Mouse (Mus musculus) ES-E14 (cell line): ENCODE data around the gene Ntrk2. TPM values are rescaled to one million over a fixed set of nuclear protein-coding genes. Genes with fewer than 3 reads are reported as not detected.
"Not testable (repeated sequence)": the region's sequence is repeated elsewhere in the genome, so short reads cannot be mapped to it uniquely, and the experiment has no call there.

Experiments
- DNase-seq: peaks from one replicate; pipeline ENCODE4 v3.0.0-alpha.2; 2013; ENCODE audit warnings: low read depth, low spot score
- H3K27ac ChIP-seq: 2 replicates; pipeline ENCODE4 v1.5.1; 2012; ENCODE audit warnings: low read depth, mild to moderate bottlenecking, low read length, moderate library complexity, mixed read lengths; ENCODE audit not compliant: poor library complexity, insufficient read depth, severe bottlenecking
- H3K36me3 ChIP-seq: 2 replicates; pipeline ENCODE4 v1.6.1; 2012; ENCODE audit warnings: mild to moderate bottlenecking, low read length, moderate library complexity, mixed read lengths; ENCODE audit not compliant: control insufficient read depth, poor library complexity, insufficient read depth, severe bottlenecking
- H3K4me1 ChIP-seq, 2 experiments: fragments of 150-350 bp in 1 of 2; sonication (generic) in 1 of 2; 2 replicates each; pipeline ENCODE4 v1.6.1; 2012; ENCODE audit warnings: low read length in 2 of 2, mild to moderate bottlenecking in 1 of 2, mixed read lengths in 1 of 2; ENCODE audit not compliant: control insufficient read depth in 2 of 2, insufficient read depth in 2 of 2, poor library complexity in 1 of 2
- H3K4me3 ChIP-seq, 2 experiments: fragments of 150-350 bp in 1 of 2; sonication (generic) in 1 of 2; 2 replicates each; pipeline ENCODE4 v1.5.1; 2012; ENCODE audit warnings: low read length in 2 of 2, low read depth in 1 of 2, mild to moderate bottlenecking in 1 of 2, mixed read lengths in 1 of 2; ENCODE audit not compliant: insufficient read depth in 1 of 2, poor library complexity in 1 of 2, severe bottlenecking in 1 of 2
- H3K9ac ChIP-seq: 2 replicates; pipeline ENCODE4 v1.6.1; 2012; ENCODE audit warnings: low read depth, mild to moderate bottlenecking, low read length, mixed read lengths; ENCODE audit not compliant: poor library complexity, insufficient read depth, severe bottlenecking
- H3K9me3 ChIP-seq: fragments of 150-350 bp; sonication (generic); 2 replicates; pipeline ENCODE4 v1.6.1; 2012; ENCODE audit warnings: low read depth, mild to moderate bottlenecking, low read length; ENCODE audit not compliant: control insufficient read depth, insufficient read depth
- CHD2 ChIP-seq: IDR thresholded peaks from 2 replicates; pipeline ENCODE4 v1.6.1; 2014; ENCODE audit warnings: mild to moderate bottlenecking, low read depth, low read length, inconsistent platforms
- HCFC1 ChIP-seq: IDR thresholded peaks from 2 replicates; pipeline ENCODE4 v1.6.1; 2012; ENCODE audit warnings: low read length, inconsistent platforms, borderline replicate concordance; ENCODE audit not compliant: insufficient read depth
- MAFK ChIP-seq: IDR thresholded peaks from 2 replicates; pipeline ENCODE4 v1.6.1; 2014; ENCODE audit warnings: mild to moderate bottlenecking, low read depth, low read length, inconsistent platforms; ENCODE audit not compliant: insufficient read depth
- ZC3H11A ChIP-seq: IDR thresholded peaks from 2 replicates; pipeline ENCODE4 v1.6.1; 2012; ENCODE audit warnings: low read depth, mild to moderate bottlenecking, inconsistent platforms, low read length, borderline replicate concordance
- ZNF384 ChIP-seq: IDR thresholded peaks from 2 replicates; pipeline ENCODE4 v1.6.1; 2012; ENCODE audit warnings: low read depth, low read length, inconsistent platforms
- in situ Hi-C, 2 experiments: fragments of 600-800 bp; cut with MboI; formaldehyde crosslinking; loops; one replicate each; pipeline ENCODE4 v1.15.1; 2025; ENCODE audit warnings: low sequenced_read_pairs in 2 of 2, inconsistent platforms in 1 of 2; ENCODE audit not compliant: unreplicated experiment in 2 of 2
- total RNA-seq: library from RNA; depleted of rRNA; stranded (reverse); fragments of 300-350 nt; gene quantifications from 2 replicates; pipeline ENCODE4 v1.2.3, GENCODE M21; 2012

Ntrk2 gene
- total RNA-seq, 1 experiment, result 5.0 TPM

DNA sequence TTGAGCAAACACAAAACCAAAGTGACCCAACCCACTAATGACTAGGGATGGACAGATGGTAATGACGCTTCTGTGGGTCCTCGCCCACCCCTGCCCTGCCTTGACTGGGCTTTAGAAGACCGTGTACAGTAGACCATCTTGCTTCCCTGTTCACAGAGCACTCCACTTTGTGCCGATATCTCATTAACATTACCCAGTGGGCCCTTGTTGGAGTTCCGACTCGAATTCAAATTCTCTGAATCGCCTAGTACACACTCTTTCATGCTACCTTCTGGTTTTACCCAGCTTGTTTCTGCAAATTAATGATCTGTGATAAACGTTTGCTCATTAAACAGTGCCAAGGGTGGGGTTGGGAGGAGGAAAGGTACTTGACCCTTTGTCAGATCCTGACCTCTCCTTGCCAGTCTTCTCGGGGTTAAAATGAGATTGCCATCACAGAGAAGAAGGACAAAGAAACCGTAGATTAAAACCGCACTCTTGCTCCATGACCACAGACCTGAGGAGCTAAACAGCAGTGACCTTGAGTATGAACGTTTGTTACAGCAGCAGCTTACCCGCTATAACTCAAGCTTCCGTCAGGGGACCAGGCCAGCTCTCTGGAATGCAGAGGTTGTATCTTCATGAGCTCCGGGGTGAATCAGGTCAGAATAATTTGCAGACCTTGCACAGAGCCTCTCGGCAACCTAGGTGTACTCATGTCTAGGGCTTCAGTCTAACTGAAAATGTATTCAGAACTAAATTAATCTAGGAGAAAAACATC is 234.0 kb downstream of the Ntrk2 start:
- TF ChIP-seq ZC3H11A (no peak), MAFK (no peak), HCFC1 (no peak), CHD2 (no peak), ZNF384 (no peak)
- in situ Hi-C loops, result no loop called here
- H3K36me3 ChIP-seq, result no peaks in the 10 kb centered on the region
- no peak overlapping the region for H3K9ac ChIP-seq
- H3K4me1 ChIP-seq, result no peaks in the 10 kb centered on the region
- H3K27ac ChIP-seq, result no peak overlapping the region
- no peak for DNase-seq
- H3K4me3 ChIP-seq, result no peak overlapping the region
- H3K9me3 ChIP-seq, result no peaks in the 10 kb centered on the region

DNA sequence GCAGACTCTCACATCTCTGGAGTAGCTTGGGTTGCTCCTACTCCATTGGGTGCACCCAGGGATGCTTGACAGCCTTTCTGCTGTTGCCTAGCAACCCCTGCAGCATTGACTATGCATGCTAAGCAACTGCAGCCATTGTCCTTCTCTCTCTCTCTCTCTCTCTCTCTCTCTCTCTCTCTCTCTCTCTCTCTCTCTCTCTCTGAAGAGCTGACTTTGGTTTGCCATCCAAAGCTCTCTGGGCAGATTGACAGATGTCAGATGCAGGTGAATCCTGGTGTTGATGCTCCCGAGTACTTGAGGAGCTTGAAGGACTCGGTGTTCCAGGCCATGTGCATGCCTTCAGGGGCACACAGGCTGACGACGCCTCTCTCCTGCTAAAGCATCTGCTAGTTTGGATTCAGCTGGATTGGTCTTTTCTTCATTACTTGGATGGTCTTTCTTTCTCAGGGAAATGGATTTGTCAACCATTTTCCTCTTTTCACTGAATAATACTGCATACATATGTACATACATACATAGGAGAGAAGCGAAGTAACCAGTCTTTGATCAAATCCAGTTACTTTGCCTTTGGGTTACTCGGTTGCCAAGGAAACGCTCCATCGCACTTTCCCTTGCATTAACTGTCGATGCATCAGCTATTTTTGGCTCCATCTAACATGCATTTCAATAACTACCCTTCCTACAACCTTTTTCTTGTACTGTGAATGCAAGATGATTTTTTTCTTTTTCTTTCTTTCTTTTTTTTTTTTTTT is 234.8 kb downstream of the Ntrk2 start:
- TF ChIP-seq MAFK (no peak), CHD2 (no peak), ZC3H11A (no peak), HCFC1 (no peak)
- Histone ChIP-seq H3K36me3 (no peaks in the 10 kb centered on the region), H3K9ac (no peak overlapping the region), H3K9me3 (no peaks in the 10 kb centered on the region), H3K27ac (no peak overlapping the region), H3K4me1 (no peaks in the 10 kb centered on the region), H3K4me3 (no peak overlapping the region)
- no peak for DNase-seq
- in situ Hi-C loops, result no loop called here

DNA sequence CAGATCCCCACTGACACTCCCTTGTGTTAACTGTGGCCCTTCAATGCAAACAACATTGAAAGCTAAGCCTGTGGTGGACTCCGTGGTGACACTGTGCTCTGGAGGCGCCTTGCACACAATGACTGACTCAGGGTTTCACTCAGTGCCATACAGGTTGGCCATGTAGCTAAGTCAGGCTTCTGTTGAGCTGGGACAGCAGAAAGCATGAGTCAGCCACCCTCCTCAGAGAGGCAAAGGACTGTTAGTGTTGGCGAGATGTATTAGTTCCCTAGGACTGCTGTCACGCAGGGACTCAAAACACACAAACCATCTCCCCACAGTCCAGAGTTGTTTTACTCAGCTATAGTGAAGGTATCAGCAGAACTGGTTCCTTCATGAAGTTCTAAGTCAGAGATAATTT is 245.8 kb downstream of the Ntrk2 start:
- no peaks in the 10 kb centered on the region for H3K36me3 ChIP-seq
- H3K9me3 ChIP-seq, result no peaks in the 10 kb centered on the region
- no peak overlapping the region for H3K27ac ChIP-seq
- H3K9ac ChIP-seq, result no peak overlapping the region
- TF ChIP-seq MAFK, result no peak
- no peak for TF ChIP-seq HCFC1
- TF ChIP-seq CHD2, result no peak
- TF ChIP-seq ZC3H11A, result no peak
- no peak for TF ChIP-seq ZNF384
- H3K4me3 ChIP-seq, result no peak overlapping the region
- in situ Hi-C loops, result no loop called here
- DNase-seq, result no peak
- H3K4me1 ChIP-seq, result peaks cover 0 to 2% of the 10 kb centered on the region in 2 experiments; a peak in 1 of 4 replicates

DNA sequence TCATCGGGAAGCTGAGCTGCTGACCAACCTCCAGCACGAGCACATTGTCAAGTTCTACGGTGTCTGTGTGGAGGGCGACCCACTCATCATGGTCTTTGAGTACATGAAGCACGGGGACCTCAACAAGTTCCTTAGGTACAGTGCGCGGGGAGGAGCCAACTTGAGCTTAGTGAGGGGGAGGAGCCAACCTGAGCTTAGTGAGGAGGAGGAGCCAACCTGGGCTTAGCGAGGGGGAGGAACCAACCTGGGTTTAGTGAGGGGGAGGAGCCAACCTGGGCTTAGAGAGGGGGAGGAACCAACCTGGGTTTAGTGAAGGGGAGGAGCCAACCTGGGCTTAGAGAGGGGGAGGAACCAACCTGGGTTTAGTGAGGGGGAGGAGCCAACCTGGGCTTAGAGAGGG is 248.0 kb downstream of the Ntrk2 start:
- H3K27ac ChIP-seq, H3K4me3 ChIP-seq, H3K9me3 ChIP-seq, H3K36me3 ChIP-seq, DNase-seq, in situ Hi-C loops, H3K4me1 ChIP-seq, H3K9ac ChIP-seq: not testable (repeated sequence)
